Mouse (Mus musculus) Patski (cell line): ENCODE measurements around the gene Mbnl1. TPM values are rescaled to one million over a fixed set of nuclear protein-coding genes. Genes with fewer than 3 reads are reported as not detected.
"Not testable (repeated sequence)": the region's sequence is repeated elsewhere in the genome, so short reads cannot be mapped to it uniquely, and the experiment has no call there.

Experiments
- ATAC-seq: fragments of 100-300 bp; one replicate; pipeline ENCODE4 v1.8.0; 2021
- CTCF ChIA-PET: fragments of 350-600 bp; sonication (Branson Sonifier 250); formaldehyde crosslinking; loops from one replicate; lab custom pipeline; 2022; ENCODE audit warnings: inconsistent platforms; lab: Charles Lee
- POLR2A ChIA-PET: fragments of 350-600 bp; sonication (Branson Sonifier 250); formaldehyde crosslinking; loops from one replicate; lab custom pipeline; 2022; ENCODE audit warnings: antibody characterized with exemption, inconsistent platforms; lab: Charles Lee
- DNase-seq: peaks from one replicate; pipeline ENCODE4 v3.0.0-alpha.2; 2011; ENCODE audit warnings: low read depth, low spot score
- H3K27me3 ChIP-seq: fragments of 371-371 bp; one replicate; pipeline ENCODE4 v1.5.1; 2021
- CTCF ChIP-seq: fragments of 100-300 bp; IDR thresholded peaks from one replicate; pipeline ENCODE4 v1.5.1; 2021
- in situ Hi-C: fragments of 300-500 bp; cut with MboI; formaldehyde crosslinking; loops from 3 replicates; pipeline ENCODE4 v1.11.1; 2018; ENCODE audit warnings: low pct_unique_long_range_greater_than_20kb, mixed read lengths
- polyA plus RNA-seq: library from polyadenylated mRNA; unstranded; gene quantifications from one replicate; pipeline ENCODE4 v1.2.3, GENCODE M21; 2021

Gene Mbnl1
- polyA plus RNA-seq, 1 experiment from 2014 or later, result 84.9 TPM

DNA sequence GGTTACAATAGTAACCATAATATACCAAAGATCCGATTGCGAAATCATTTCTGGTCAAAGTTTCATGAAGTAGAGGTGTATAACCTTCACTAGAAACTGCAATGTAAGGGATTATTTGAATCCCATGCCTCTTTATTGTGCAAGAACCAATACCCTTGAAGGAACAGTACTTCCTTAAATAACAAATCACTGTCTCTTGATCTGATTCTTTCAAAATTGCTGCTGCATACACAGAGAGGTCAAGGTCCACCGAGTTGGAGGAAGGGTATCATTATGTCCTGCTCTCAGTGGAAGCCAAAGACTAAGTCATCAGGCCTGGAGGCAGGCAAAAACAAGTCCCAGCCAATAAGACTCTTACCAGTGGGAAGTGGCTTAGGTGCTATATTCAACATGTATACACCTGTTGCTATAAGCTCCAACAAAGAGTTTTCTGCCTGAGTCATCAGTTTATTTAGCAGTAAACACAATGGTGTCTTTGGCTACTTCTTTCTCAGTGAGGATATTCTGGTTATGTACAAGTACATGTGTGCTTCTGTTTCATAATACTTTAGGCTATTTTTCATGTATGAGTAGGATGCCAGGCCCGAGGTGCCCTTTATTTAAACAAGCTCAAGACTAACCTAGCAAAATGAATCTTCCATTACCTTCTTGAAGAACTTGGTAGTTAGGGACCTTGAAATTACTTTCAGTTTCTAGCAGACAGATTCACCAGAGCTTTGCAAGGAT lies 13.5 kb downstream of the Mbnl1 start:
- POLR2A ChIA-PET, result interaction anchor here (0.6 to 1.9 kb wide), 3 partner anchors 10 to 159 kb away, joined by 3 to 8 read pairs (median 6); no protein-coding TSS in a partner anchor
- H3K27me3 ChIP-seq, result no peaks in the 10 kb centered on the region
- no peak for DNase-seq
- ATAC-seq, result no peak
- in situ Hi-C loops, result loop anchor here (10.0 kb wide), 1 partner anchor 239 kb away; no protein-coding TSS in a partner anchor
- no peak for TF ChIP-seq CTCF
- CTCF ChIA-PET, result interaction anchor here (0.8 to 3.6 kb wide), 10 partner anchors 10 to 130 kb away, joined by 3 to 15 read pairs (median 3); partner anchors contain the start of gene Mbnl1

GRCm38 (mm10) chr3:60486713-60487170 lies 14.1 kb downstream of the Mbnl1 start:
- ATAC-seq (no peak), DNase-seq (no peak)
- in situ Hi-C loops, result loop anchor here (10.0 kb wide), 1 partner anchor 238 kb away; no protein-coding TSS in a partner anchor
- no peak for TF ChIP-seq CTCF
- no peaks in the 10 kb centered on the region for H3K27me3 ChIP-seq
- POLR2A ChIA-PET, result interaction anchor here (0.5 to 1.9 kb wide), 4 partner anchors 9 to 160 kb away, joined by 3 to 8 read pairs (median 4); no protein-coding TSS in a partner anchor
- CTCF ChIA-PET, result interaction anchor here (0.8 to 3.6 kb wide), 10 partner anchors 9 to 129 kb away, joined by 3 to 15 read pairs (median 3); partner anchors contain the start of gene Mbnl1

DNA sequence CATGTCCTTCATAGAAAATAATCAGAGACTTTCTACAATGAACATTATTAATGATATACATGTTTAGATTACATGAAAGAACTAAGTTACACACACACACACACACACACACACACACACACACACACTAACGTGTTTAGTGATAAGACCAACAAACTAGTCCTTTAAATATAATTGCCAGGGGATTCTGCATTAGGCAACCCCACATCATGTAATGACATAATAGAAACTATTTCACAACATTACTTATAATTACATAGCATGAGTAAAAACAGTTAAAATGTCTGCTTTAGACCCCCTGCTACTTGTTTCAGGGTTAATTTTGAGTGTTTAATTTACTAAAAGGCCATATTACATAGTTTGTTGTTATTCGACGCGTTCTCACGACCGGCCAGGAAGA lies 16.9 kb downstream of the Mbnl1 start:
- CTCF ChIA-PET, result no interaction called here
- no peaks in the 10 kb centered on the region for H3K27me3 ChIP-seq
- ATAC-seq (no peak), DNase-seq (no peak)
- no peak for TF ChIP-seq CTCF
- in situ Hi-C loops, result loop anchor here (10.0 kb wide), 1 partner anchor 235 kb away; no protein-coding TSS in a partner anchor
- POLR2A ChIA-PET, result no interaction called here

- DNase-seq, in situ Hi-C loops, POLR2A ChIA-PET, ATAC-seq, H3K27me3 ChIP-seq: not testable (repeated sequence)
- CTCF ChIA-PET, result interaction anchor here (0.8 to 2.5 kb wide), 5 partner anchors 8 to 107 kb away, joined by 3 to 11 read pairs (median 4); partner anchors contain the start of gene Mbnl1
These were observed 22.3 kb downstream of the Mbnl1 start for GRCm38 (mm10) chr3:60494774-60495535.

- ChIA-PET CTCF (interaction anchor here (0.9 to 2.5 kb wide), 5 partner anchors 10 to 105 kb away, joined by 3 to 11 read pairs (median 3); no protein-coding TSS in a partner anchor), POLR2A (interaction anchor here (1.4 kb wide), 1 partner anchor 9 kb away, joined by 6 read pairs; no protein-coding TSS in a partner anchor)
- in situ Hi-C loops, result no loop called here
- no peak for TF ChIP-seq CTCF
- ATAC-seq (no peak), DNase-seq (no peak)
- H3K27me3 ChIP-seq, result no peaks in the 10 kb centered on the region
These were observed 23.6 kb downstream of the Mbnl1 start for GRCm38 (mm10) chr3:60496197-60496596.

DNA sequence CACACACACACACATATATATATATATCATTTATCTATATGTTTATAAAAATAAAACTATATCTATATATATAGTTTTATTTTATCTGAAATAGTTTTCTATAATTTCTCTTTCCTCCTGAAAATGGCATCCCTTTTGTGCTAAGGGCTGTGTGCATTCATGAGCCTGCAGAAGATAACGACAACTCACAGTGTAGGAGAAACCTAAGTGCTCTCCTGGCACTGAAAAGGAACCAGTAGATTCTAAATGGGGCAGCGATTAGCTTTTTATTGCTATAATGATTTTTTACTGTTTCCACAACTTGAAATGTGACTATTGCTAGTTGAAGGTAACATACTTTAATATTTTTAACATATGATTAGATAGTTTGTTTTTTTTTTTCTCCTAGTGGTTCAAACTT lies 25.5 kb downstream of the Mbnl1 start:
- DNase-seq (no peak), ATAC-seq (no peak)
- no peaks in the 10 kb centered on the region for H3K27me3 ChIP-seq
- TF ChIP-seq CTCF, result no peak
- POLR2A ChIA-PET, result no interaction called here
- CTCF ChIA-PET, result interaction anchor here (0.8 to 3.0 kb wide), 3 partner anchors 11 to 113 kb away, joined by 3 to 15 read pairs (median 3); no protein-coding TSS in a partner anchor
- in situ Hi-C loops, result no loop called here

GRCm38 (mm10) chr3:60498646-60499045 lies 26.0 kb downstream of the Mbnl1 start:
- DNase-seq (no peak), ATAC-seq (no peak)
- no peaks in the 10 kb centered on the region for H3K27me3 ChIP-seq
- POLR2A ChIA-PET, result interaction anchor here (1.4 kb wide), 1 partner anchor 30 kb away, joined by 3 read pairs; no protein-coding TSS in a partner anchor
- in situ Hi-C loops, result no loop called here
- TF ChIP-seq CTCF, result no peak
- CTCF ChIA-PET, result interaction anchor here (1.4 to 3.0 kb wide), 3 partner anchors 12 to 113 kb away, joined by 3 to 15 read pairs (median 7); no protein-coding TSS in a partner anchor

DNA sequence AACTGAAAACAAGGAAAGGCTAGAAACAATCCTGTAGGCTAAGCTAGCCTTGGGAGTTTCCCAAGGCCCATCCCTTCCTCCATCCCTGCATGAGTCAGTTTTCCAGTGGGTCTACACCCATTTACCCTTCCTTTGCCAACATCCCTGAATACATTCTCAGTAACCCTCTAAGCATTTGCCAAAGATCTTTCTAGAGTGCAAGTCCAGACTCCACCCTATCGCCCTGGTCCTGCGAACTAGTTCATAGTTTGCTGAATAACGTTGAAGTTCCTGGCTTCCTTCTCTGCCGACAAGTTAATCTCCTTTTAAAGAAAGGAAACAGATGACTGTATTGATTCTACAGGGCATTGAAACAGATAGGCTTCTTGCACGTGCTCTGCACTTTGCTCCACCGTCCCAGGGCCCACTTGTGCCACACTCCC lies 26.5 kb downstream of the Mbnl1 start:
- no peaks in the 10 kb centered on the region for H3K27me3 ChIP-seq
- DNase-seq (no peak), ATAC-seq (no peak)
- no peak for TF ChIP-seq CTCF
- ChIA-PET POLR2A (interaction anchor here (1.4 kb wide), 1 partner anchor 29 kb away, joined by 3 read pairs; no protein-coding TSS in a partner anchor), CTCF (interaction anchor here (0.8 to 3.0 kb wide), 4 partner anchors 12 to 117 kb away, joined by 3 to 15 read pairs (median 5); no protein-coding TSS in a partner anchor)
- in situ Hi-C loops, result no loop called here

GRCm38 (mm10) chr3:60499718-60500450 lies 27.3 kb downstream of the Mbnl1 start:
- in situ Hi-C loops, result loop anchor here (10.0 to 25.0 kb wide), 3 partner anchors 375 to 1388 kb away; partner anchors contain the start of gene Gpr171
- peak; percentile 73 for DNase-seq
- no peaks in the 10 kb centered on the region for H3K27me3 ChIP-seq
- ChIA-PET CTCF (interaction anchor here (0.7 to 3.0 kb wide), 9 partner anchors 13 to 154 kb away, joined by 3 to 15 read pairs (median 3); no protein-coding TSS in a partner anchor), POLR2A (interaction anchor here (0.6 to 1.4 kb wide), 3 partner anchors 13 to 81 kb away, joined by 3 read pairs; no protein-coding TSS in a partner anchor)
- ATAC-seq, result peak; percentile 14
- no peak for TF ChIP-seq CTCF
